Mouse (Mus musculus) effector memory CD4-positive, alpha-beta T cell, adult 7 months (primary cell): ENCODE measurements around the gene Cysltr2. TPM values are rescaled to one million over a fixed set of nuclear protein-coding genes. Genes with fewer than 3 reads are reported as not detected.

Experiments
- polyA plus RNA-seq: library from polyadenylated mRNA; unstranded; fragments of 100-300 nt; shearing (Covaris generic); gene quantifications from one replicate; pipeline ENCODE4 v1.2.1, GENCODE M21; 2017

Gene Cysltr2
- 78.5 TPM for polyA plus RNA-seq

GRCm38 (mm10) chr14:73048937-73049336 lies at the start of gene Cysltr2:
Gene Cysltr2 (minus strand): TSS chr14:73049114.

Other genes with a start within 250 kb of the Cysltr2 start
- 73.2 TPM for gene Rcbtb2, start 73.9 kb upstream of the Cysltr2 start, polyA plus RNA-seq
- gene Lpar6, start 188.8 kb upstream of the Cysltr2 start, polyA plus RNA-seq: 13.8 TPM